Comparison of ENCODE assay signal across 32 mouse cellular contexts in genomic region chr1:119550064-119550463, GRCm38 (mm10).
"Had no signal": no experiment of that assay in that cellular context is flagged by ENCODE, and none has a peak within 500 bp of the region (broad histone marks: within the 10 kb centered on the region; RNA-seq: fewer than 3 reads in every experiment).

No protein-coding gene starts in this region.

- H3K4me3 ChIP-seq: heart, embryonic 13.5 days; heart, embryonic 15.5 days; hindbrain, embryonic 10.5 days; hindbrain, embryonic 12.5 days; hindbrain, embryonic 13.5 days; hindbrain, embryonic 15.5 days; intestine, embryonic 15.5 days; kidney, embryonic 15.5 days; layer of hippocampus, adult 2 months; left cerebral cortex, adult 2 months had no signal

- H3K4me1 ChIP-seq: heart, embryonic 15.5 days; hindbrain, embryonic 10.5 days; hindbrain, embryonic 12.5 days; hindbrain, embryonic 13.5 days; hindbrain, embryonic 15.5 days; intestine, embryonic 15.5 days; kidney, embryonic 15.5 days had no signal

- DNase-seq: heart, postnatal 10 days; heart, postnatal 14 days; heart, postnatal 36 days; heart, postnatal 4 days; kidney, adult 11 months; kidney, adult 18-20 months; kidney, adult 2 months; kidney, adult 8-10 months; kidney, adult 9 months; kidney, postnatal 10 days; kidney, postnatal 14 days; kidney, postnatal 25 days; kidney, postnatal 36 days; kidney, postnatal 4 days; layer of hippocampus, adult 9-11 months; layer of hippocampus, postnatal 36 days had no signal

- H3K36me3 ChIP-seq: heart, embryonic 15.5 days; hindbrain, embryonic 15.5 days; intestine, embryonic 15.5 days had no signal

- H3K9me3 ChIP-seq: heart, embryonic 13.5 days; heart, embryonic 15.5 days; hindbrain, embryonic 10.5 days; hindbrain, embryonic 12.5 days; hindbrain, embryonic 13.5 days; hindbrain, embryonic 15.5 days; intestine, embryonic 15.5 days; kidney, embryonic 15.5 days had no signal

- H3K9ac ChIP-seq: heart, embryonic 13.5 days; heart, embryonic 15.5 days; hindbrain, embryonic 12.5 days; hindbrain, embryonic 13.5 days; hindbrain, embryonic 14.5 days; hindbrain, embryonic 15.5 days; intestine, embryonic 15.5 days; kidney, embryonic 15.5 days had no signal

- H3K27ac ChIP-seq: heart, embryonic 13.5 days; heart, embryonic 15.5 days; hindbrain, embryonic 10.5 days; hindbrain, embryonic 12.5 days; hindbrain, embryonic 13.5 days; hindbrain, embryonic 14.5 days; hindbrain, embryonic 15.5 days; hindbrain, postnatal 0 days; intestine, embryonic 15.5 days; kidney, embryonic 15.5 days; kidney, postnatal 0 days; layer of hippocampus, adult 2 months; left cerebral cortex, adult 2 months had no signal

- H3K27me3 ChIP-seq: heart, embryonic 13.5 days; heart, embryonic 15.5 days; hindbrain, embryonic 12.5 days; hindbrain, embryonic 13.5 days; hindbrain, embryonic 15.5 days; intestine, embryonic 15.5 days; kidney, embryonic 15.5 days had no signal

- H3K4me2 ChIP-seq: heart, embryonic 13.5 days; heart, embryonic 15.5 days; hindbrain, embryonic 12.5 days; hindbrain, embryonic 13.5 days; hindbrain, embryonic 14.5 days; hindbrain, embryonic 15.5 days; intestine, embryonic 15.5 days; kidney, embryonic 15.5 days had no signal

- ATAC-seq: hindbrain, embryonic 16.5 days; hindbrain, postnatal 0 days; inflammation-experienced regulatory T-cells, adult 6 months; intestine, embryonic 16.5 days had no signal
